Mouse (Mus musculus): ENCODE results near the gene Tmem8b.
A peak's percentile ranks its signal among the peaks of the same experiment; 100 is the strongest.

Gene Tmem8b

GRCm38 (mm10) chr4:43656339-43657109 is 12.2 kb upstream of the Tmem8b start, which contains the start of gene Hint2:
Gene Hint2, minus strand, starts transcription at chr4:43656466.
- peak; percentile 96 for DNase-seq (ENCODE audit: low spot score)

GRCm38 (mm10) chr4:43657146-43657545 is 11.6 kb upstream of the Tmem8b start:
- DNase-seq (ENCODE audit: low spot score): no peak

- peak; percentile 21 for DNase-seq (ENCODE audit: low spot score)
Measured at GRCm38 (mm10) chr4:43666412-43666811, 2.4 kb upstream of the Tmem8b start.

GRCm38 (mm10) chr4:43669428-43669794 is 640 bp downstream of the Tmem8b start:
- DNase-seq (ENCODE audit: low spot score): no peak

- DNase-seq (ENCODE audit: low spot score): peak; percentile 96
Measured at GRCm38 (mm10) chr4:43672070-43672469, 3.3 kb downstream of the Tmem8b start.

- DNase-seq (ENCODE audit: low spot score): no peak
Measured at GRCm38 (mm10) chr4:43673703-43674102, 4.9 kb downstream of the Tmem8b start.

- DNase-seq (ENCODE audit: low spot score): no peak
Measured at GRCm38 (mm10) chr4:43674974-43675373, 6.2 kb downstream of the Tmem8b start.

- DNase-seq (ENCODE audit: low spot score): no peak
Measured at GRCm38 (mm10) chr4:43675608-43676007, 6.8 kb downstream of the Tmem8b start.

GRCm38 (mm10) chr4:43678541-43678940 is 9.8 kb downstream of the Tmem8b start:
- no peak for DNase-seq (ENCODE audit: low spot score)

- peak; percentile 79 for DNase-seq (ENCODE audit: low spot score)
Measured at GRCm38 (mm10) chr4:43679416-43680043, 10.8 kb downstream of the Tmem8b start.

GRCm38 (mm10) chr4:43690021-43690420 is 21.2 kb downstream of the Tmem8b start:
- DNase-seq (ENCODE audit: low spot score): no peak

GRCm38 (mm10) chr4:43691026-43691425 is 22.3 kb downstream of the Tmem8b start:
- no peak for DNase-seq (ENCODE audit: low spot score)

GRCm38 (mm10) chr4:43693806-43694241 is 25.1 kb downstream of the Tmem8b start:
- DNase-seq (ENCODE audit: low spot score): peak; percentile 22

GRCm38 (mm10) chr4:43694439-43695248 is 25.9 kb downstream of the Tmem8b start:
- DNase-seq (ENCODE audit: low spot score): no peak

- DNase-seq (ENCODE audit: low spot score): peak; percentile 18
Measured at GRCm38 (mm10) chr4:43695249-43695671, 26.5 kb downstream of the Tmem8b start.

GRCm38 (mm10) chr4:43696561-43696960 is 27.8 kb downstream of the Tmem8b start:
- DNase-seq (ENCODE audit: low spot score): no peak

GRCm38 (mm10) chr4:43700707-43701106 is 31.9 kb downstream of the Tmem8b start, which contains the start of gene Olfr70:
Gene Olfr70, minus strand, starts transcription at chr4:43700807.
- no peak for DNase-seq (ENCODE audit: low spot score)

GRCm38 (mm10) chr4:43703439-43703838 is 34.7 kb downstream of the Tmem8b start:
- DNase-seq (ENCODE audit: low spot score): no peak

GRCm38 (mm10) chr4:43703851-43704250 is 35.1 kb downstream of the Tmem8b start:
- peak; percentile 16 for DNase-seq (ENCODE audit: low spot score)

- DNase-seq (ENCODE audit: low spot score): no peak
Measured at GRCm38 (mm10) chr4:43705991-43706390, 37.2 kb downstream of the Tmem8b start.

GRCm38 (mm10) chr4:43709869-43710268 is 41.1 kb downstream of the Tmem8b start, which contains the start of gene Olfr71:
Gene Olfr71, minus strand, starts transcription at chr4:43710255.
- no peak for DNase-seq (ENCODE audit: low spot score)

- peak; percentile 81 for DNase-seq (ENCODE audit: low spot score)
Measured at GRCm38 (mm10) chr4:43711821-43712220, 43.0 kb downstream of the Tmem8b start.
